Mouse (Mus musculus) embryonic facial prominence, embryonic 13.5 days (tissue): ENCODE results near the gene Yes1. TPM values are rescaled to one million over a fixed set of nuclear protein-coding genes. Genes with fewer than 3 reads are reported as not detected.
"Not testable (repeated sequence)": the region's sequence is repeated elsewhere in the genome, so short reads cannot be mapped to it uniquely, and the experiment has no call there.

Source experiments
- ATAC-seq: fragments of 200-750 bp; cut with Nextera tagmentation; 2 replicates; pipeline ENCODE4 v1.8.0; 2017; ENCODE audit warnings: low read depth; ENCODE audit not compliant: insufficient number of reproducible peaks, insufficient read depth, low FRiP score, low TSS enrichment
- H3K27ac ChIP-seq: fragments of 300-500 bp; sonication (generic); 2 replicates; pipeline ENCODE4 v1.5.1; 2015; ENCODE audit warnings: moderate library complexity, mild to moderate bottlenecking, inconsistent platforms
- H3K27me3 ChIP-seq: fragments of 300-500 bp; sonication (generic); 2 replicates; pipeline ENCODE4 v1.6.1; 2015; ENCODE audit warnings: mild to moderate bottlenecking, inconsistent platforms
- H3K36me3 ChIP-seq: fragments of 300-500 bp; sonication (generic); 2 replicates; pipeline ENCODE4 v1.6.1; 2015; ENCODE audit warnings: mild to moderate bottlenecking, inconsistent platforms
- H3K4me1 ChIP-seq: fragments of 300-500 bp; sonication (generic); 2 replicates; pipeline ENCODE4 v1.6.1; 2015; ENCODE audit warnings: inconsistent platforms
- H3K4me2 ChIP-seq: fragments of 300-500 bp; sonication (generic); 2 replicates; pipeline ENCODE4 v1.6.1; 2015; ENCODE audit warnings: moderate library complexity, mild to moderate bottlenecking, inconsistent platforms
- H3K4me3 ChIP-seq: fragments of 300-500 bp; sonication (generic); 2 replicates; pipeline ENCODE4 v1.5.1; 2015; ENCODE audit warnings: mild to moderate bottlenecking, inconsistent platforms
- H3K9ac ChIP-seq: fragments of 300-500 bp; sonication (generic); 2 replicates; pipeline ENCODE4 v1.6.1; 2015; ENCODE audit warnings: mild to moderate bottlenecking, inconsistent platforms
- H3K9me3 ChIP-seq: fragments of 300-500 bp; sonication (generic); 2 replicates; pipeline ENCODE4 v1.6.1; 2016; ENCODE audit warnings: inconsistent platforms
- WGBS: fragments of 180-500 bp; shearing (Covaris S2); methylation state at CpG from one replicate; pipeline ENCODE4 v1.1.7; 2015; ENCODE audit warnings: mixed read lengths; 5-methylcytosine and 5-hydroxymethylcytosine counted together
- polyA plus RNA-seq: library from polyadenylated mRNA; unstranded; fragments of >200 nt; fragmentation: Nextera tagmentation; extraction: Ambion mirVana; gene quantifications from 2 replicates; pipeline ENCODE4 v1.2.1, GENCODE M21; 2015

Gene Yes1
- polyA plus RNA-seq, 1 experiment from 2014 or later = 32.6 TPM

DNA sequence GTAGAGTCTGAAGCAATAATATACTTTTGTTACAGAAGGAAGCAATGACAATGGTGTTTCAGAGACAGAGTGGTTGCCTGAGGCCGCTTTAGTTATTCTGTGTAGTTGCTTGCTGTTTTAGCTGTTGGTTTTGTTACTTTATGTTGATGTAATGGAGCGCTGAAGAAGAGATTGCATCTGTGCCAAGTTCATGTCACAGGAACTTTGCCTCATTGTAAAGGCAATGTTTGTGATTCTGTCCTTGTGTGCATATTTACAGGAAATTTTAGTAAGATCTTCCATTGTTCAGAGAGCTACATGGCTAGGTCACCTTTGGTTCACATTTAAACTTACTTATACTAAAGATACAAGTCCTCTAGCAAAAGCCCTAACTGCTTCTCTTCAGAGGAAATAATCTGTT lies 3.3 kb downstream of the Yes1 start:
- Histone ChIP-seq H3K27me3 (no peaks in the 10 kb centered on the region), H3K4me2 (no peak overlapping the region), H3K4me3 (no peak overlapping the region), H3K27ac (no peak overlapping the region), H3K9ac (no peak overlapping the region), H3K9me3 (no peaks in the 10 kb centered on the region), H3K36me3 (no peaks in the 10 kb centered on the region), H3K4me1 (peaks cover 18% of the 10 kb centered on the region; the same call in 1 of the 2 replicates)
- no peak for ATAC-seq
- WGBS = 67% methylated on average over 2 of the region's 2 CpGs

DNA sequence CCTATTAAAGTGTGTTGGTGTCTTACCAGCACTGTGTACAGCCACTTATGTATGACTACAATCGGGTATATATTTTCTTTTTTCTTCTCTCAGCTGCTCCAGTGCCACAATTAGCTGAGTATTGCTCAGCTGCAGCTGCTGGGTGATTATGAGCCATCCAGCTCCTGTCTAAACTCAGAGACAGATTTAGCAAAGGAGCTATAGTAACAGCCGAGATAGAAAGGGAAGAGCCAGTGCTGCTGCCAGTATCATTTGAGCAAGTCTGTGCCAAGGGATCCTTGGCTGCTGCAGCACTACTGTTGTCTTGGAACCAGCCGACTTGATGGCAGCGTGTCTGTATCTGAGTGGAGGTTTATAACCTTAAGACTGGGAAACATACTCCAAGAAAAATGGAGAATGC lies 3.7 kb downstream of the Yes1 start:
- H3K4me2 ChIP-seq = no peak overlapping the region
- no peak overlapping the region for H3K9ac ChIP-seq
- no peaks in the 10 kb centered on the region for H3K9me3 ChIP-seq
- H3K4me3 ChIP-seq = no peak overlapping the region
- WGBS = 79% methylated on average over 4 of the region's 4 CpGs
- H3K27ac ChIP-seq = no peak overlapping the region
- H3K27me3 ChIP-seq = no peaks in the 10 kb centered on the region
- no peak for ATAC-seq
- H3K4me1 ChIP-seq = peaks cover 18% of the 10 kb centered on the region; the same call in 1 of the 2 replicates
- no peaks in the 10 kb centered on the region for H3K36me3 ChIP-seq

DNA sequence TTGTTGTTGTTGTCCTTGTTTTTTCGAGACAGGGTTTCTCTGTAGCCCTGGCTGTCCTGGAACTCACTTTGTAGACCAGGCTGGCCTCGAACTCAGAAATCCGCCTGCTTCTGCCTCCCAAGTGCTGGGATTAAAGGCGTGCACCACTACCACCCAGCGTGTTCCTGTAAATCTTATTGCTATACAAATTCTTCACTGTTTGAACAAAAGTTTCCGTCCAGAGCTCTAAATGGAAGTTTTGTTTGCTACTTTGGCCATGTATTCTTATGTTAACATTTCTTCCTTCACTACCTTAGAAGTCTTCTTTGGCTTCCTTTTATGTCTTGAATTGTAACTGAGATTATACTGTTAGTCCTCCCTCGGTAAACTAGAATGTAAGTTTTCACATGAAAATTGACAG lies 5.5 kb downstream of the Yes1 start:
- not testable (repeated sequence) for H3K9me3 ChIP-seq, H3K27ac ChIP-seq, ATAC-seq, H3K4me2 ChIP-seq, H3K4me3 ChIP-seq, H3K9ac ChIP-seq, H3K27me3 ChIP-seq, H3K36me3 ChIP-seq
- 89% methylated on average over 7 of the region's 7 CpGs for WGBS
- H3K4me1 ChIP-seq = peaks cover 13% of the 10 kb centered on the region; the same call in 1 of the 2 replicates

DNA sequence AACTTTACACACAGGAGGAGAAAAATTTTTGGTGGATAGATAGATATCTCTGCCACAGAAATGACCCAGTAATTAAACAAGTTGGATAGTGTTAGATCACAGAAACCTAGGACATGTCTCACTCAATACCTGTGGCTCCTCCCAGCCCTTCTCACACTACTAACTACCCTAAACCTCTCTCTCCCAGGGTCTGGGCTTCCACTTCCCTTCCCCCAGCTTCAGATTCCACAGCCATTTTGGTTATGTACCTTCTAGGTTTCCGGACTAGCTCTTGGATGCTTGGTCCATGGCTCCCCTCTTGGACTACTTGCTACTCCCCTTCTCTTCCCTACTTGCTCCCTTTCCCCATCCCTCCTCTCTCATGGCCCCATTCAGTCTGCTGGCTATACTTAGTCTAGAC lies 6.9 kb downstream of the Yes1 start:
- Histone ChIP-seq H3K9me3 (no peaks in the 10 kb centered on the region), H3K36me3 (no peaks in the 10 kb centered on the region), H3K27me3 (no peaks in the 10 kb centered on the region), H3K4me1 (0 out of 2 replicates have a peak, but pooled peaks cover 13% of the 10 kb centered on the region), H3K4me3 (no peak overlapping the region), H3K4me2 (no peak overlapping the region), H3K9ac (no peak overlapping the region), H3K27ac (no peak overlapping the region)
- WGBS = 86% methylated on average over 1 of the region's 1 CpGs
- ATAC-seq = no peak

DNA sequence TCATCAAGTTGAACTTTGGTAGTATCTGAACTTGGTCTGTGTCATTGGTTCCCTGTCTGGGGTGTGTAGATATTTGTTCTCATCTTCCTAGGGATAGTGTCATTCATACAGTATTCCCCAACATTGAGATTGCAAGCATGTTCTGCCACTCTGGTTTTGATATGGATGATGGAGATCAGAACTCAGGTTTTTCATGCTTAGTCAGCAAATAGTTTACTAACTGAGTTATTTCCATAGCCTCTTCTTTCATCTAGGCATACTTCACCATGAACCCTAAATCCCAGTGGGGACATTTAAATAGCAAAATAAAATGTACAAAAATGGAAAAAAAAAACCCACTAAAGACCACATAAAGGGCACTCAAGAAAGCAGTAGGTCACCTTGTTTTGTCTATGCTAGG lies 12.7 kb downstream of the Yes1 start:
- Histone ChIP-seq H3K4me2 (no peak overlapping the region), H3K4me3 (no peak overlapping the region), H3K9ac (no peak overlapping the region), H3K36me3 (no peaks in the 10 kb centered on the region), H3K27ac (no peak overlapping the region), H3K4me1 (no peaks in the 10 kb centered on the region), H3K9me3 (no peaks in the 10 kb centered on the region), H3K27me3 (no peaks in the 10 kb centered on the region)
- no peak for ATAC-seq

DNA sequence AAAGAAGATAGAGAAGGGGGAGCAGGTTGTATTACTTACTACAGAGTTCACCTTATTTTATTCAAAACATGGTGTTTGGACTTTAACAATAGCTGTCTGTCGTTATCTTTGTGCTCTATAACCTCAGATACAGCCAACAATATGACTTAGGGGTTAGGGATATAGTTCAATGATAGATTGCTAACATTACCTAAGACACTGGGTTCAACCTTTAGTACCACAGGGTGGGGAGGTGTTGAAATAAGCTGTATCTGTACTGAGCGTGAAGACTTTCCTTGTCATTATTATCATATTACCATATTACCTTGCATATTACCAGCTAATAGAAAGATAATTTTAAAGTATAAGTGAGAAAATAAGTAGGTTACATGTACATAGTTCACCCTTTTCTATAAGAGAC lies 13.8 kb downstream of the Yes1 start:
- Histone ChIP-seq H3K36me3 (no peaks in the 10 kb centered on the region), H3K27ac (no peak overlapping the region), H3K4me2 (no peak overlapping the region), H3K9ac (no peak overlapping the region), H3K27me3 (no peaks in the 10 kb centered on the region), H3K9me3 (no peaks in the 10 kb centered on the region), H3K4me3 (no peak overlapping the region), H3K4me1 (no peaks in the 10 kb centered on the region)
- 95% methylated on average over 2 of the region's 2 CpGs for WGBS
- ATAC-seq = no peak

DNA sequence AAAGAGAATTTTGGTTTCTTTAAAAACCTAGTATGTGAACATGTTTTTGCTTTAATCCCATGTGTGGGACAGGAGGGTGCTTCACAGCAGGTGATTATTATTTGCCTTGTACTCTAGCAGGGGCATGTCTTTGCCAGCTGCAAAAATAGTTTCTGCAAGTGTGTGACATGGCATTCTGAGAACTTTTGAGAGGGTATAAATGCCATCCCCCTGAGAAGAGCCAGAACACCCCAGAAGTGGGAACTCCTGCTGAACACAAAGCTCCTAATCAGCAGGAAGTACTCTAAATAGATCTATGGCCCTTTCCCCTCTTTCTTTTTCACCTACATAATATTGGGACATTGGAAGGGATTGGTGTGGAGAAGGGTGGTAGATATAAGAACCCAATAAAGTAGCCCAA lies 22.2 kb downstream of the Yes1 start:
- no peak overlapping the region for H3K9ac ChIP-seq
- H3K4me1 ChIP-seq = no peaks in the 10 kb centered on the region
- H3K9me3 ChIP-seq = no peaks in the 10 kb centered on the region
- no peak overlapping the region for H3K4me3 ChIP-seq
- no peak overlapping the region for H3K27ac ChIP-seq
- H3K27me3 ChIP-seq = no peaks in the 10 kb centered on the region
- no peak overlapping the region for H3K4me2 ChIP-seq
- peaks cover 5% of the 10 kb centered on the region; the same call in 1 of the 2 replicates for H3K36me3 ChIP-seq
- no peak for ATAC-seq

DNA sequence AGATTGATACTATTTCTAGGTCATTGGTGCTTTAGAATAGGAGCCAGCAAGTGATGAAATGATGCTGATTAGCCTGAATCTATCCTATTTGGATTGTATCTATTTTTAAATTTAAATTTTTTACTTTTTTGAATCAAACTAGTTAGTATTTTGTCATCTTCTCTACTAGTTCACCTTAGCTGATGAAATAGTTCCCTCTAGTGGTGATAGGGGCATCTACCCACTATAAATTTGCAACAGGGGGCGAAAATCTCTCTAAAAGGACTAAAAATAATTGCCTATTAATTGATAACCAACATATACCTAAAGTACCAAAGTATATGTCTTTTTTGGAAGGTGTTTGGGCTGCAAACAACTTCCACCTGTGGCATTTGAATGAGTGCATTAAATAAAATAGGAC lies 46.4 kb downstream of the Yes1 start:
- no peaks in the 10 kb centered on the region for H3K9me3 ChIP-seq
- H3K4me1 ChIP-seq = no peaks in the 10 kb centered on the region
- 62% methylated on average over 1 of the region's 1 CpGs for WGBS
- no peak for ATAC-seq
- H3K9ac ChIP-seq = no peak overlapping the region
- H3K27ac ChIP-seq = no peak overlapping the region
- H3K4me3 ChIP-seq = no peak overlapping the region
- no peak overlapping the region for H3K4me2 ChIP-seq
- H3K27me3 ChIP-seq = no peaks in the 10 kb centered on the region
- peaks cover 30% of the 10 kb centered on the region for H3K36me3 ChIP-seq

DNA sequence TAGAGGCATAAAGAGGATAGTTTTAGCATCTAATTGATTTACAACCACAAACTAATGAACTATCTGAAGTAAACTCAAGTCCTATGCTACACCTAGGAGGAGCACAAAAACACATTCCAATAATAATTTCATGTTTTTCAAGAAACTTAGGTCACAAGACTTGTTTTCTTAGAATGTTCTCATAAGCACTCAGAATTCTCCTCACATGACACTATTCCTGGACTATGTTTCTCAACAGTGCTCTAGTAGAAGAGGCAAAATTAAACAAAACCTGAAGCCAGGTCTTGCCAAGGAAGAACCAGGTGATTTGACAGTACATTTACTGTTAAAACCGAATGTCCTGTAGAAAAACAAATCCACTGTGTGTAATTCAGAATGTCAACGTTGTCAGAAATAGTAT lies 71.5 kb downstream of the Yes1 start:
- WGBS = 30% methylated on average over 2 of the region's 2 CpGs
- Histone ChIP-seq H3K27ac (no peak overlapping the region), H3K36me3 (peaks cover 17% of the 10 kb centered on the region), H3K4me1 (no peaks in the 10 kb centered on the region), H3K27me3 (no peaks in the 10 kb centered on the region), H3K9me3 (no peaks in the 10 kb centered on the region), H3K4me3 (no peak overlapping the region), H3K9ac (no peak overlapping the region), H3K4me2 (no peak overlapping the region)
- no peak for ATAC-seq

DNA sequence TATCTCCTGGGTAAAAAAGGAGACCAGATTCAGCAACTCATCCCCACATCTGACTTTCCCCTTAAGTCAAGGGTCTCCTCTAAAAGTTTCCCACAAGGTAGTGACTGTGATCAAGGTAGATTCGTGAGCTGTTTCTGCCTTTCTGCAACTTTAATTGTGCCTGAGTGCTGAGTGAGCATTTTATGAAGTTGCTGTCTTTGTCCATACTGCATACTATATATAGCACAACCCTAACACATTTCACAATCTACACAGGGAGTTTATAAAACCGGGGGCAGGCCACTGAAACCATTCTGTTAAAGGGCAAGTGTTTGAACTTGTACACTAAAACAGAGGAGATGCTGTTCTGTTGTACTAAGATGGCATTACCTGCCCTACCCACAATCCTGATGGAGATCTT lies 82.4 kb downstream of the Yes1 start:
- H3K9me3 ChIP-seq = no peaks in the 10 kb centered on the region
- no peak for ATAC-seq
- no peak overlapping the region for H3K4me3 ChIP-seq
- no peaks in the 10 kb centered on the region for H3K27me3 ChIP-seq
- WGBS = 58% methylated on average over 2 of the region's 2 CpGs
- no peaks in the 10 kb centered on the region for H3K4me1 ChIP-seq
- H3K27ac ChIP-seq = no peak overlapping the region
- no peak overlapping the region for H3K9ac ChIP-seq
- no peak overlapping the region for H3K4me2 ChIP-seq
- H3K36me3 ChIP-seq = no peaks in the 10 kb centered on the region

DNA sequence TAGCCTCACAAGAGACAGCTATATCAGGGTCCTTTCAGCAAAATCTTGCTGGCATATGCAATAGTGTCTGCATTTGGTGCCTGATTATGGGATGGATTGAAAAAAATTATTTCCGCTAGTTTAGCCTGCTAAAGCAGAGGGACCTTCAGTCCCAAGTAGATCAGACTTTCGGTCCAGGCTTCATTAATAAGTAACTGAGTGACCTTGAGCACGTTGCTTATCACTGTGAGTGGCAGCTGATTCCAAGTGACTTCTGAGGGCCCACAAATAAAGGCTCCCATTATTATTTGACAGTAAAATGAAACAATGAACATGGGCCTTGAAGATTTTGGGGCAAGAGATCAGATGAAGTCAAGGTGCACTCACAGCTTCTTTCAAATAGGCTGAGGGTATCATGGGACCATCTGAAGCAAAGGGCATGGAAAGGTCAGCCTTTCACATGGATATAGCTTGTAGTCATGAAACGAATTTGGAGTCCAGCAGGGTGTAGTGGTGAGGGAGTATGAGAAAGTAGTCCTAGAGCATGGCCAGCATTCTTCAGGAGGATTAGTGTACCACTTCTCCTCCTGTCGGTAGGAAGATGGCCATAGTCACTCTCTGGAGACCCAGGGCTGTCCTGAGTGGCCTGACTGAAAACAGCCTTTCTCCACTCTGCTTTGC lies 86.4 kb downstream of the Yes1 start:
- no peak for ATAC-seq
- Histone ChIP-seq H3K9me3 (no peaks in the 10 kb centered on the region), H3K27me3 (no peaks in the 10 kb centered on the region), H3K36me3 (no peaks in the 10 kb centered on the region), H3K4me1 (no peaks in the 10 kb centered on the region), H3K27ac (no peak overlapping the region), H3K4me2 (no peak overlapping the region), H3K9ac (no peak overlapping the region), H3K4me3 (no peak overlapping the region)
- WGBS = 70% methylated on average over 5 of the region's 5 CpGs

DNA sequence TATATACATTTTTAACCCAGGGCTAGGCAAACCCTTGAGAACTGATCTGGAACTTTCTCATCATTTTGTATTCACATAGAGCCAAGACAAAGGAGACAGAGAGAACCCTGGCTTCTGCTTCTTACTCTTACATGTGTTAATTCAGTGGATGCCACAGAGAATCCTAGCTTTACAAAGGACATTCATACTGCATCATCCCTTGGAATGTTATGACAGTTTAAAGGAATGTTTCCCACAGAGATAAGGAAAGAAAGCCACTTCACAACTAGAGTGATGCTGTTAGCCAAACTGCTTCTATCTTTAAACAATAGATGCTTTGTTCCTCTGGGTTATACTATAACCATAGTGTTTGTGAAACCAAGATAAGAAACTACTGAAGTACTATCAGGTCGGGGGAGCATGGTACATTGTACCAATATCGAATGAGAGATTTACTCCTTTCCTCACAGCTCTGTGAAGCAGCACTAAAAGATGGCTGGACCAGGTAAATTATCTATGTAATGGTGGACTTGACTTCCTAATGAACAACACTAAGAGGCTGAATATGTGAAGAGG lies 95.3 kb downstream of the Yes1 start:
- Histone ChIP-seq H3K9ac (no peak overlapping the region), H3K4me1 (no peaks in the 10 kb centered on the region), H3K36me3 (no peaks in the 10 kb centered on the region), H3K4me2 (no peak overlapping the region), H3K4me3 (no peak overlapping the region), H3K27me3 (no peaks in the 10 kb centered on the region), H3K27ac (no peak overlapping the region), H3K9me3 (no peaks in the 10 kb centered on the region)
- WGBS = 80% methylated on average over 2 of the region's 2 CpGs
- ATAC-seq = no peak
